Comparison of ENCODE assay signal across 19 mouse cellular contexts in genomic region chr5:107122622-107123021, GRCm38 (mm10).
A peak's percentile ranks its signal among the peaks of the same experiment; 100 is the strongest.
DNase-seq lines count a peak whose midpoint lies in the region; ATAC-seq lines count a peak whose summit lies in the region.
"Had no signal": no experiment of that assay in that cellular context is flagged by ENCODE, and none has a peak within 500 bp of the region (broad histone marks: within the 10 kb centered on the region; RNA-seq: fewer than 3 reads in every experiment).

No protein-coding gene starts in this region.

- intact Hi-C loops in gastrocnemius, postnatal 14 days (cut with DNase I; ENCODE audit: low total_unique reads) = no loop called here

- peak; percentile 37 for DNase-seq in gastrocnemius, postnatal 14 days
- DNase-seq in gastrocnemius, postnatal 4 days (ENCODE audit: low spot score in 2 of 2) = no peak
- DNase-seq in kidney, postnatal 10 days = peak; percentile 57
- DNase-seq in embryonic facial prominence, embryonic 10.5 days (ENCODE audit: low spot score) = peak; percentile 56
- peak; percentile 22 to 55 for DNase-seq in kidney, postnatal 25 days
- no peak for DNase-seq in natural killer cell, adult 2 months (ENCODE audit: low spot score in 2 of 2)
- DNase-seq: adrenal gland, postnatal 14 days; cerebellum, postnatal 14 days; retina, postnatal 1 day; right cerebral cortex, postnatal 4 days had no signal

- no peaks in the 10 kb centered on the region for H3K9me3 ChIP-seq in kidney, embryonic 15.5 days (replicated peaks)
- H3K9me3 ChIP-seq in embryonic facial prominence, embryonic 10.5 days = no peaks in the 10 kb centered on the region
- H3K9me3 ChIP-seq: forebrain, embryonic 15.5 days; heart, embryonic 12.5 days; lung, embryonic 15.5 days had no signal

- H3K27ac ChIP-seq in kidney, embryonic 15.5 days = no peak overlapping the region
- H3K27ac ChIP-seq in embryonic facial prominence, embryonic 10.5 days (replicated peaks) = no peak overlapping the region
- H3K27ac ChIP-seq: forebrain, embryonic 15.5 days; hindbrain, embryonic 14.5 days; liver, embryonic 14.5 days; lung, embryonic 15.5 days; stomach, postnatal 0 days had no signal

- H3K36me3 ChIP-seq in kidney, embryonic 15.5 days = peaks cover 9% of the 10 kb centered on the region
- 0 out of 2 replicates have a peak, but pooled peaks cover under 1% of the 10 kb centered on the region for H3K36me3 ChIP-seq in embryonic facial prominence, embryonic 10.5 days (replicated peaks)
- H3K36me3 ChIP-seq: forebrain, embryonic 15.5 days had no signal

- no peak overlapping the region for H3K9ac ChIP-seq in kidney, embryonic 15.5 days
- H3K9ac ChIP-seq: forebrain, embryonic 15.5 days; heart, embryonic 12.5 days; hindbrain, embryonic 14.5 days; liver, embryonic 14.5 days; lung, embryonic 15.5 days had no signal

- peaks cover 59% of the 10 kb centered on the region for H3K4me1 ChIP-seq in kidney, embryonic 15.5 days
- H3K4me1 ChIP-seq in embryonic facial prominence, embryonic 10.5 days = peaks cover 52% of the 10 kb centered on the region

- no peak overlapping the region for H3K4me2 ChIP-seq in kidney, embryonic 15.5 days
- H3K4me2 ChIP-seq: forebrain, embryonic 15.5 days; heart, embryonic 12.5 days; hindbrain, embryonic 14.5 days; lung, embryonic 15.5 days; midbrain, embryonic 11.5 days had no signal

- no peaks in the 10 kb centered on the region for H3K27me3 ChIP-seq in kidney, embryonic 15.5 days
- no peaks in the 10 kb centered on the region for H3K27me3 ChIP-seq in embryonic facial prominence, embryonic 10.5 days (replicated peaks; ENCODE audit: low read depth, poor library complexity, severe bottlenecking)
- H3K27me3 ChIP-seq: forebrain, embryonic 15.5 days; heart, embryonic 12.5 days; lung, embryonic 15.5 days had no signal

- ATAC-seq in kidney, embryonic 15.5 days (replicated peaks; ENCODE audit: low FRiP score) = no peak
- ATAC-seq in granulocyte monocyte progenitor cell, adult 5-6 weeks (replicated peaks; ENCODE audit: poor library complexity, severe bottlenecking) = no peak
- ATAC-seq: forebrain, embryonic 15.5 days had no signal

- 68% methylated on average over 4 of the region's 4 CpGs for WGBS in kidney, embryonic 15.5 days
- 68% methylated on average over 4 of the region's 4 CpGs for WGBS in embryonic facial prominence, embryonic 10.5 days

- no peak overlapping the region for H3K4me3 ChIP-seq in kidney, embryonic 15.5 days (replicated peaks)
- no peak overlapping the region for H3K4me3 ChIP-seq in embryonic facial prominence, embryonic 10.5 days
- H3K4me3 ChIP-seq: forebrain, embryonic 15.5 days; heart, embryonic 12.5 days; lung, embryonic 15.5 days had no signal

Comparison
In these comparisons a context has a peak if more than half of its experiments do, and no peak if none do; other contexts are left out.
1. DNase-seq: peak in gastrocnemius, postnatal 14 days (single experiment), kidney, postnatal 10 days (single experiment), embryonic facial prominence, embryonic 10.5 days (single experiment) and kidney, postnatal 25 days (2 of 2); none in gastrocnemius, postnatal 4 days (0 of 2) and natural killer cell, adult 2 months (0 of 2).